Mouse (Mus musculus) midbrain, embryonic 15.5 days (tissue): ENCODE data around the gene Fgl2. TPM values are rescaled to one million over a fixed set of nuclear protein-coding genes. Genes with fewer than 3 reads are reported as not detected.

Source experiments
- ATAC-seq: fragments of 200-750 bp; cut with Nextera tagmentation; replicated peaks from 2 replicates; pipeline ENCODE4 v1.8.0; 2017; ENCODE audit warnings: moderate TSS enrichment
- H3K27ac ChIP-seq: fragments of 300-500 bp; sonication (generic); 2 replicates; pipeline ENCODE4 v1.5.1; 2015; ENCODE audit warnings: mild to moderate bottlenecking, inconsistent platforms
- H3K27me3 ChIP-seq: fragments of 300-500 bp; sonication (generic); replicated peaks from 2 replicates; pipeline ENCODE4 v1.6.1; 2015; ENCODE audit warnings: inconsistent platforms
- H3K36me3 ChIP-seq: fragments of 300-500 bp; sonication (generic); replicated peaks from 2 replicates; pipeline ENCODE4 v1.6.1; 2015; ENCODE audit warnings: inconsistent platforms
- H3K4me1 ChIP-seq: fragments of 300-500 bp; sonication (generic); 2 replicates; pipeline ENCODE4 v1.6.1; 2015; ENCODE audit warnings: inconsistent platforms
- H3K4me2 ChIP-seq: fragments of 300-500 bp; sonication (generic); 2 replicates; pipeline ENCODE4 v1.6.1; 2015; ENCODE audit warnings: inconsistent platforms, mild to moderate bottlenecking, moderate library complexity
- H3K4me3 ChIP-seq: fragments of 300-500 bp; sonication (generic); 2 replicates; pipeline ENCODE4 v1.5.1; 2015; ENCODE audit warnings: mild to moderate bottlenecking, inconsistent platforms
- H3K9ac ChIP-seq: fragments of 300-500 bp; sonication (generic); 2 replicates; pipeline ENCODE4 v1.6.1; 2015; ENCODE audit warnings: mild to moderate bottlenecking, inconsistent platforms
- H3K9me3 ChIP-seq: fragments of 300-500 bp; sonication (generic); 2 replicates; pipeline ENCODE4 v1.6.1; 2016; ENCODE audit warnings: inconsistent platforms
- WGBS: fragments of 180-500 bp; shearing (Covaris S2); methylation state at CpG from one replicate; pipeline ENCODE4 v1.1.7; 2015; ENCODE audit warnings: mixed read lengths; 5-methylcytosine and 5-hydroxymethylcytosine counted together
- polyA plus RNA-seq: library from polyadenylated mRNA; unstranded; fragments of >200 nt; fragmentation: Nextera tagmentation; extraction: Ambion mirVana; gene quantifications from 2 replicates; pipeline ENCODE4 v1.2.1, GENCODE M21; 2015

Gene Fgl2
- polyA plus RNA-seq, 1 experiment from 2014 or later, result 2.4 TPM

DNA sequence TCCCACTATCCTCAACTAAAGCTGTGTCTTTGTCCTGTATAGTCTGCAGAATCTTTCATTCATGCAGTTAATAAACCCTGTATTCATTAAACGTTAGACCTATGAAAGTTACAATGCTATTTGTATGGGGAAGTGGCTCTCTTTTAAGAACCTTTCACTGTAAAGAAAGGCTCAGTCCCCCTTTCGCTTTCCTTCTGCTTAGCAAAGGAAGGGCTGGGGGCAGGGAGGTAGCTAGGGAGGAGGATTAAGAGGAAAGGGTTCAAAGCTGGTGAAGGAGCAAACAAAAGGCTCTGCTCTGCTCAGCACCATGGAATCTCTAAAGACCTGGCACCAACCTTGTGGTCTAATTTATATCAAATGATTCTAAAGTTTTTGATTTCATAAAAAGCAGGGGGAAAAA is 4.9 kb upstream of the Fgl2 start:
- H3K4me1 ChIP-seq, result peaks cover 8% of the 10 kb centered on the region
- H3K36me3 ChIP-seq, result no peaks in the 10 kb centered on the region
- 8% methylated on average over 2 of the region's 2 CpGs for WGBS
- H3K4me3 ChIP-seq, result no peak overlapping the region
- H3K27ac ChIP-seq, result no peak overlapping the region
- H3K4me2 ChIP-seq, result no peak overlapping the region
- H3K9ac ChIP-seq, result no peak overlapping the region
- ATAC-seq, result no peak
- no peaks in the 10 kb centered on the region for H3K27me3 ChIP-seq
- H3K9me3 ChIP-seq, result no peaks in the 10 kb centered on the region

- no peaks in the 10 kb centered on the region for H3K27me3 ChIP-seq
- no peaks in the 10 kb centered on the region for H3K9me3 ChIP-seq
- H3K36me3 ChIP-seq, result no peaks in the 10 kb centered on the region
- H3K4me1 ChIP-seq, result peaks cover 15% of the 10 kb centered on the region
- 87% methylated on average over 5 of the region's 5 CpGs for WGBS
- H3K4me2 ChIP-seq, result no peak overlapping the region
- no peak overlapping the region for H3K4me3 ChIP-seq
- no peak overlapping the region for H3K27ac ChIP-seq
- ATAC-seq, result no peak
- H3K9ac ChIP-seq, result no peak overlapping the region
Measured at GRCm38 (mm10) chr5:21370218-21370947, 2.1 kb upstream of the Fgl2 start.

DNA sequence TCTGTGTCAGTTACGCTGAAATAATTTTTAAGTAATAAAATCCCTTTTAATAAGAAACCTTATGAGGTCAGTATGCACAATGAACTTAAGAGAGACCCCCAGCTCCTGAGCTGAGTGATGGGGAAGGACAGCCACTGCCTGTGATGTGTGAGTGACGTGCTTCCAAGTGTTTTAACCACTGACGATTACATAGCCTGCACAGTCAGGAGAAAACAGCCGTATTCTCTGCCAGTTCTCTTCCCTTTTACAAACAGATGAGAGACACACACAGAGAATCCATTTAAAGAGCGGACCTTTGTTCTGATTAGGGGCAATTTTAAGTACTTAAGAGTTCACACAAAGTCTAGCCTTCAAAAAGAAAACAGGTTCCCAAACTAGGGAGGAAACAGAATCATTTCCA is 522 bp upstream of the Fgl2 start:
- Histone ChIP-seq H3K36me3 (no peaks in the 10 kb centered on the region), H3K4me1 (peaks cover 15% of the 10 kb centered on the region), H3K9ac (peak overlapping the region; percentile 71), H3K4me2 (peak overlapping the region; percentile 95), H3K4me3 (peak overlapping the region; percentile 59), H3K27ac (peak overlapping the region; percentile 49), H3K9me3 (no peaks in the 10 kb centered on the region), H3K27me3 (no peaks in the 10 kb centered on the region)
- peak; percentile 76 for ATAC-seq
- 35% methylated on average over 5 of the region's 5 CpGs for WGBS

DNA sequence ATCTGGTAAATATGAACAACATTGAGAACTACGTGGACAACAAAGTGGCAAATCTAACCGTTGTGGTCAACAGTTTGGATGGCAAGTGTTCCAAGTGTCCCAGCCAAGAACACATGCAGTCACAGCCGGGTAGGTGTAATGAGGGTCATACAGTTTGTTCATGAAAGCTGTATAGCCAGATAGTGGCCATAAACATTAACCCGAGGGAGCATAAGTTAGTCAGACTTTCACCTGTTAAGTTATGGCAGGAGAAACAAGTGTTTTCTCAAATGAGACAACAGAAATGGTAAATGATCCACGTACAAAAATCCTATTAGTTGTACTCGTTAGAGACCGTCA is 707 bp downstream of the Fgl2 start:
- no peak overlapping the region for H3K27ac ChIP-seq

DNA sequence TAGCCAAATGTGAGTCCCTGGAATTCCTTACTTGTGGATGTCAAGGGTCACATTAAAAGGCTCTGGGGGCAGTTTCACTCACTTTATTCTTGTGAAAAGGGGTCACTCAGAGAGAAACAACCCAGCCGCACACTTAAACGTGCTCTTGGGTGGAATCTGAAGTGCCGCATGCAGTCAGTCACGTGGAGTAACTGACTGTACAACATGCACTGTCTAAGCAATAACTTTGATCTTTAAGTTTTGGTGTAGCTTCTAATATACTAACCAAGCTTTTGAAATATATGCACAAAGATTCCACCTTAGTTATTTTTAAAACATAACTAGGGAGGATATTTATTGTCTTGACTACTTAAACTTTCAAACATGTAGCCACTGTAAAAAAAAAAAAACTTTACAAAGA is 4.5 kb downstream of the Fgl2 start:
- Histone ChIP-seq H3K9me3 (no peaks in the 10 kb centered on the region), H3K27me3 (no peaks in the 10 kb centered on the region), H3K4me2 (no peak overlapping the region), H3K9ac (no peak overlapping the region), H3K27ac (no peak overlapping the region), H3K4me3 (no peak overlapping the region), H3K4me1 (peaks cover 10% of the 10 kb centered on the region), H3K36me3 (no peaks in the 10 kb centered on the region)
- 81% methylated on average over 4 of the region's 4 CpGs for WGBS
- no peak for ATAC-seq

More for the DNA sequence above, 707 bp downstream of the Fgl2 start:
- H3K27me3 ChIP-seq, result no peaks in the 10 kb centered on the region
- no peak overlapping the region for H3K9ac ChIP-seq
- WGBS, result 64% methylated on average over 7 of the region's 7 CpGs
- peak; percentile 9; the same call in 1 of the 2 replicates for ATAC-seq
- H3K9me3 ChIP-seq, result no peaks in the 10 kb centered on the region
- no peaks in the 10 kb centered on the region for H3K36me3 ChIP-seq
- peak overlapping the region; percentile 59 for H3K4me3 ChIP-seq
- H3K4me2 ChIP-seq, result peak overlapping the region; percentile 95
- peaks cover 15% of the 10 kb centered on the region for H3K4me1 ChIP-seq

- H3K4me1 ChIP-seq, result no peaks in the 10 kb centered on the region
- H3K4me2 ChIP-seq, result no peak overlapping the region
- H3K36me3 ChIP-seq, result no peaks in the 10 kb centered on the region
- no peak overlapping the region for H3K27ac ChIP-seq
- no peak overlapping the region for H3K4me3 ChIP-seq
- no peaks in the 10 kb centered on the region for H3K27me3 ChIP-seq
- H3K9ac ChIP-seq, result no peak overlapping the region
- H3K9me3 ChIP-seq, result no peaks in the 10 kb centered on the region
- no peak for ATAC-seq
- 71% methylated on average over 2 of the region's 2 CpGs for WGBS
Measured at GRCm38 (mm10) chr5:21378397-21378796, 6.0 kb downstream of the Fgl2 start.

DNA sequence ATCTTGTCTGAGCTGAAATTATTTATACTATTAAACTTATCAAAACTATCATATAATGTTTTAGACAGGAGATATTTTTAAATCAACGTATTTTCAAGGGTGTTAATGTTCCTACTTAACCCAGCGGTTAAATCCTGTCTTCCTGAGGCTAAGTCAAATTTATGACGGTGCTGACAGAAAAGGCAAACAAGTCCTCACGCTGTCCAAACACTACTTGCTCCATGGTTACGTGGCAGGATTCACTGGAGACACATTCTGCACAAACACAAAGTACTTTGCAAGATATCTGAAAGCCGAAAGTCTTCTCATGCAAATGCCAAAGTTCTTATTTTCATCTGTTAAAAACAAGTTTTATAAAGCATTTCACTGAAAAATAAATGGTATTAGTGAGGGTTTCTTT is 9.5 kb downstream of the Fgl2 start:
- Histone ChIP-seq H3K9me3 (no peaks in the 10 kb centered on the region), H3K9ac (no peak overlapping the region), H3K4me1 (no peaks in the 10 kb centered on the region), H3K4me2 (no peak overlapping the region), H3K27me3 (no peaks in the 10 kb centered on the region), H3K4me3 (no peak overlapping the region), H3K36me3 (no peaks in the 10 kb centered on the region), H3K27ac (no peak overlapping the region)
- ATAC-seq, result no peak
- WGBS, result 66% methylated on average over 6 of the region's 6 CpGs

DNA sequence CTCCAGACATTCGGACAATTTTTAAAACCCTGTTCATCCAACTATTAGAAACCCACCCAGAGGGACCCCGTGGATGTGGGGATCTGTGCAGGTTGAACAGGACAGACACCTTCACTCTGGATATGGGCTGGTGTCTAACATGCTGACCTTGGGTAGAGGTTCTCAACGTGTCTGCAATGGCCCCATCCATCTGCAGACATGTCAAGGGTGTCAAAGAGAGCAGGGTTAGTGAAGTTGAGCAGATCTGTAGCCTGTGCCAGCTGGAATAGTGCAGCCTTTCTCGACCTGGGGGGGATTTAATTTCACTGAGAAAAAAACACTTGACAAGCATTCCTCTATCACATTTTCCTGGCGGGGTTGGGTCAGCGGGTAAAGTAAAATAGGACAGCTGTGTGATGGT is 10.2 kb downstream of the Fgl2 start:
- no peaks in the 10 kb centered on the region for H3K27me3 ChIP-seq
- 79% methylated on average over 6 of the region's 6 CpGs for WGBS
- H3K4me1 ChIP-seq, result no peaks in the 10 kb centered on the region
- no peak overlapping the region for H3K4me2 ChIP-seq
- no peak overlapping the region for H3K9ac ChIP-seq
- no peaks in the 10 kb centered on the region for H3K36me3 ChIP-seq
- H3K4me3 ChIP-seq, result no peak overlapping the region
- no peak overlapping the region for H3K27ac ChIP-seq
- no peak for ATAC-seq
- no peaks in the 10 kb centered on the region for H3K9me3 ChIP-seq

- Histone ChIP-seq H3K4me1 (no peaks in the 10 kb centered on the region), H3K9ac (no peak overlapping the region), H3K4me3 (no peak overlapping the region), H3K27ac (no peak overlapping the region), H3K4me2 (no peak overlapping the region), H3K36me3 (no peaks in the 10 kb centered on the region), H3K27me3 (no peaks in the 10 kb centered on the region), H3K9me3 (no peaks in the 10 kb centered on the region)
- WGBS, result 51% methylated on average over 14 of the region's 14 CpGs
- no peak for ATAC-seq
Measured at GRCm38 (mm10) chr5:21383392-21384251, 11.2 kb downstream of the Fgl2 start.

DNA sequence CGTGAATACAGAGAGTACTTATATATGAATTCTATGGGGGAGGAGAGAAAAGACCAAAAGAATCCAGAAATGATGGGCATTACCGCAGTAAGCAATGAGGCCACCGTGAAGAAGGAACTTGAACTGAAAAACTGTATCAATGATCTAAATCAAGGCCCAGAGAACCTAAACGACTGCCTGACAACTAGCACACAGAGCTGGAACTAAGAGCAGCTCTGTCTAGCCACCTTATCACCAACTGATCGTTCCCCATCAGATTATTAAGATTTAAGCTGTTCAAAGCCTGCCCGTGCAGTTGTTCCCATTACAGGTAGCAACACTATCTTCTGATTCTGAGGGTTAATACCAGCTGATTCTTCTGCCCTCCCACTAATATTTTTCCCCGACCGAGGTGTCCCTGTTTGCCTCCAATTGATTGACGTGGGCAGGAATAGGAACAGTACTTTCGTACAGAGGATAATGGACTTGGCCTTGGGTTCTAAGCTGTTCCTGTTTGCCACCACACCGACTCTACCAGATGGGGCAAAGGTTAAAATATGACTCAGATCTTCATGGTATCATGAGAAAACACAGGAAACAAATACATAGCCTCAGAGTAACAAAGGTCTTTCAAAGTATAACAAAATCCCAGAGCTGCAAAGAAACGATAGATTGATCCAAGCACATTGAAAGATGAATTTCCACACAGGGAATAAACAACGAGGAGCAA is 12.0 kb downstream of the Fgl2 start:
- Histone ChIP-seq H3K4me1 (no peaks in the 10 kb centered on the region), H3K36me3 (no peaks in the 10 kb centered on the region), H3K9me3 (no peaks in the 10 kb centered on the region), H3K9ac (no peak overlapping the region), H3K4me2 (no peak overlapping the region), H3K27ac (no peak overlapping the region), H3K27me3 (no peaks in the 10 kb centered on the region), H3K4me3 (no peak overlapping the region)
- no peak for ATAC-seq
- WGBS, result 80% methylated on average over 13 of the region's 13 CpGs

GRCm38 (mm10) chr5:21384976-21385375 is 12.5 kb downstream of the Fgl2 start:
- H3K27me3 ChIP-seq, result no peaks in the 10 kb centered on the region
- no peaks in the 10 kb centered on the region for H3K4me1 ChIP-seq
- no peak overlapping the region for H3K9ac ChIP-seq
- no peaks in the 10 kb centered on the region for H3K9me3 ChIP-seq
- no peak overlapping the region for H3K4me3 ChIP-seq
- ATAC-seq, result no peak
- no peak overlapping the region for H3K4me2 ChIP-seq
- 91% methylated on average over 9 of the region's 9 CpGs for WGBS
- H3K27ac ChIP-seq, result no peak overlapping the region
- no peaks in the 10 kb centered on the region for H3K36me3 ChIP-seq

DNA sequence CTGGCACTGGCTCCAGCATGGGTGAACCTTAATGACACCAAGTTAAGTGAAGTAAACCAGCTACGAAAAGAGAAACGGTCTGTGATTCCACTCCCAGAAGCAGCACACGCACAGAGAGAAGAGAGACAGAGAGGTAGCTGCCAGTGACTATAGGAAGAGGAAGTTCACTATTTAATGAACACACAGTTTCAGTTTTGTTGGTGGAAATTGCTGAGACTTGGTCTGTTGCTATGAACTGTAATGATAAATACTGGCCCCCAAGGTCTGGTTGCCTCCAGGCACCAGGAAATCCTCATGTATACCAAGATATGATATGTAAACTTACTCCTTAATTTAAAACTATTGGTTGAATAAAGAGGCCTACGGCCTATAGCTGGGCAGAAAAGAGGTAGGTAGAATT is 14.0 kb downstream of the Fgl2 start:
- no peaks in the 10 kb centered on the region for H3K36me3 ChIP-seq
- no peaks in the 10 kb centered on the region for H3K9me3 ChIP-seq
- no peaks in the 10 kb centered on the region for H3K4me1 ChIP-seq
- H3K4me3 ChIP-seq, result no peak overlapping the region
- H3K27ac ChIP-seq, result no peak overlapping the region
- H3K9ac ChIP-seq, result no peak overlapping the region
- no peaks in the 10 kb centered on the region for H3K27me3 ChIP-seq
- no peak overlapping the region for H3K4me2 ChIP-seq
- 90% methylated on average over 4 of the region's 4 CpGs for WGBS
- ATAC-seq, result no peak
